Mouse (Mus musculus) heart, embryonic 14.5 days (tissue): Measurements from ENCODE around the gene Arl5a. TPM values are rescaled to one million over a fixed set of nuclear protein-coding genes. Genes with fewer than 3 reads are reported as not detected.
A peak's percentile ranks its signal among the peaks of the same experiment; 100 is the strongest.

ENCODE experiments used
- ATAC-seq: fragments of 200-750 bp; cut with Nextera tagmentation; 2 replicates; pipeline ENCODE4 v1.8.0; 2017; ENCODE audit warnings: low read depth, moderate TSS enrichment; ENCODE audit not compliant: insufficient number of reproducible peaks, insufficient read depth, low FRiP score
- H3K27ac ChIP-seq, 2 experiments: fragments of 200-500 bp in 1 of 2; fragments of 300-500 bp in 1 of 2; sonication (generic) in 1 of 2; replicated peaks in 1 of 2; 2 replicates each; pipeline ENCODE4 v1.5.1; 2012 to 2014; ENCODE audit warnings: low read depth in 2 of 2, low read length in 2 of 2, control low read depth in 1 of 2, mild to moderate bottlenecking in 1 of 2, mixed read lengths in 1 of 2; ENCODE audit not compliant: control insufficient read depth in 1 of 2, insufficient read depth in 1 of 2
- H3K27me3 ChIP-seq: fragments of 300-500 bp; sonication (generic); 2 replicates; pipeline ENCODE4 v1.6.1; 2014; ENCODE audit warnings: mild to moderate bottlenecking, low read length, control low read depth; ENCODE audit not compliant: control insufficient read depth, insufficient read depth
- H3K36me3 ChIP-seq: fragments of 300-500 bp; sonication (generic); 2 replicates; pipeline ENCODE4 v1.6.1; 2014; ENCODE audit warnings: mild to moderate bottlenecking, control low read depth, low read length, mixed read lengths; ENCODE audit not compliant: control insufficient read depth, insufficient read depth
- H3K4me1 ChIP-seq, 2 experiments: fragments of 200-500 bp in 1 of 2; fragments of 300-500 bp in 1 of 2; sonication (generic) in 1 of 2; 2 replicates each; pipeline ENCODE4 v1.6.1; 2012 to 2014; ENCODE audit warnings: low read length in 2 of 2, control low read depth in 1 of 2, mixed read lengths in 1 of 2; ENCODE audit not compliant: control insufficient read depth in 2 of 2, insufficient read depth in 2 of 2
- H3K4me2 ChIP-seq: fragments of 300-500 bp; sonication (generic); 2 replicates; pipeline ENCODE4 v1.6.1; 2014; ENCODE audit warnings: mild to moderate bottlenecking, low read length
- H3K4me3 ChIP-seq, 2 experiments: fragments of 200-500 bp in 1 of 2; fragments of 300-500 bp in 1 of 2; sonication (generic) in 1 of 2; 2 replicates each; pipeline ENCODE4 v1.5.1; 2012 to 2014; ENCODE audit warnings: low read length in 2 of 2, mild to moderate bottlenecking in 2 of 2, control low read depth in 1 of 2, low read depth in 1 of 2, moderate library complexity in 1 of 2; ENCODE audit not compliant: control insufficient read depth in 1 of 2, insufficient read depth in 1 of 2
- H3K9ac ChIP-seq: fragments of 300-500 bp; sonication (generic); 2 replicates; pipeline ENCODE4 v1.6.1; 2014; ENCODE audit warnings: mild to moderate bottlenecking, low read length
- H3K9me3 ChIP-seq: fragments of 300-500 bp; sonication (generic); 2 replicates; pipeline ENCODE4 v1.6.1; 2016; ENCODE audit warnings: low read length, control low read depth; ENCODE audit not compliant: control insufficient read depth
- WGBS: fragments of 180-500 bp; shearing (Covaris S2); extraction: QIAGEN DNeasy Blood & Tissue Kit; methylation state at CpG from one replicate; pipeline ENCODE4 v1.1.7; 2014; 5-methylcytosine and 5-hydroxymethylcytosine counted together
- polyA plus RNA-seq: library from polyadenylated mRNA; unstranded; fragments of >200 nt; fragmentation: Nextera tagmentation; extraction: Ambion mirVana; gene quantifications from 2 replicates; pipeline ENCODE4 v1.2.1, GENCODE M21; 2014

The Arl5a gene
- 86.0 and 89.2 TPM in 2 replicates for polyA plus RNA-seq

- ATAC-seq = peak; percentile 96
- peaks cover 12 to 32% of the 10 kb centered on the region in 2 experiments for H3K4me1 ChIP-seq
- H3K27me3 ChIP-seq = no peaks in the 10 kb centered on the region
- H3K9ac ChIP-seq = peak within 1 kb of the TSS; percentile 98
- peak within 1 kb of the TSS; percentile 88 to 90 for H3K27ac ChIP-seq
- H3K4me2 ChIP-seq = peak within 1 kb of the TSS; percentile 77
- H3K9me3 ChIP-seq = no peaks in the 10 kb centered on the region
- peak within 1 kb of the TSS; percentile 97 to 100 for H3K4me3 ChIP-seq
- no peaks in the 10 kb centered on the region for H3K36me3 ChIP-seq
- under 1% methylated on average over 57 of the region's 57 CpGs for WGBS
Observed at GRCm38 (mm10) chr2:52424747-52425522, at the start of gene Arl5a. Arl5a (minus strand) TSS chr2:52424901.

- WGBS = 23% methylated on average over 4 of the region's 4 CpGs
- Histone ChIP-seq H3K9me3 (no peaks in the 10 kb centered on the region), H3K4me1 (peaks cover 4 to 9% of the 10 kb centered on the region in 2 experiments; a peak in 3 of 4 replicates), H3K4me2 (no peak overlapping the region), H3K9ac (no peak overlapping the region), H3K27ac (no peak overlapping the region; a peak in 1 of 4 replicates), H3K4me3 (no peak overlapping the region), H3K27me3 (no peaks in the 10 kb centered on the region), H3K36me3 (no peaks in the 10 kb centered on the region)
- peak; percentile 31; the same call in 1 of the 2 replicates for ATAC-seq
Observed at GRCm38 (mm10) chr2:52471545-52472291, 47.0 kb upstream of the Arl5a start.

- no peaks in the 10 kb centered on the region for H3K9me3 ChIP-seq
- H3K4me1 ChIP-seq = peaks cover 4 to 9% of the 10 kb centered on the region in 2 experiments; a peak in 3 of 4 replicates
- H3K36me3 ChIP-seq = no peaks in the 10 kb centered on the region
- ATAC-seq = no peak
- no peak overlapping the region for H3K4me2 ChIP-seq
- no peak overlapping the region for H3K9ac ChIP-seq
- WGBS = 76% methylated on average over 4 of the region's 4 CpGs
- H3K4me3 ChIP-seq = no peak overlapping the region
- no peak overlapping the region for H3K27ac ChIP-seq
- H3K27me3 ChIP-seq = no peaks in the 10 kb centered on the region
Observed at GRCm38 (mm10) chr2:52470044-52470560, 45.4 kb upstream of the Arl5a start.

- Histone ChIP-seq H3K27me3 (no peaks in the 10 kb centered on the region), H3K4me3 (no peak overlapping the region), H3K4me2 (no peak overlapping the region), H3K27ac (no peak overlapping the region), H3K36me3 (no peaks in the 10 kb centered on the region), H3K9ac (no peak overlapping the region), H3K4me1 (peaks cover 4 to 9% of the 10 kb centered on the region in 2 experiments; a peak in 3 of 4 replicates), H3K9me3 (no peaks in the 10 kb centered on the region)
- 60% methylated on average over 6 of the region's 6 CpGs for WGBS
- no peak for ATAC-seq
Observed at GRCm38 (mm10) chr2:52467629-52468028, 42.9 kb upstream of the Arl5a start.

- no peak overlapping the region for H3K27ac ChIP-seq
- no peak overlapping the region for H3K4me3 ChIP-seq
- H3K36me3 ChIP-seq = no peaks in the 10 kb centered on the region
- no peak for ATAC-seq
- H3K27me3 ChIP-seq = no peaks in the 10 kb centered on the region
- no peak overlapping the region for H3K4me2 ChIP-seq
- H3K9ac ChIP-seq = no peak overlapping the region
- no peaks in the 10 kb centered on the region for H3K9me3 ChIP-seq
- no peaks in the 10 kb centered on the region for H3K4me1 ChIP-seq
- 87% methylated on average over 12 of the region's 12 CpGs for WGBS
Observed at GRCm38 (mm10) chr2:52461206-52461967, 36.7 kb upstream of the Arl5a start.

GRCm38 (mm10) chr2:52455606-52456479 is 31.1 kb upstream of the Arl5a start:
- peaks cover 2 to 6% of the 10 kb centered on the region in 2 experiments; a peak in 1 of 4 replicates for H3K4me1 ChIP-seq
- H3K27me3 ChIP-seq = no peaks in the 10 kb centered on the region
- no peak overlapping the region for H3K27ac ChIP-seq
- H3K9me3 ChIP-seq = no peaks in the 10 kb centered on the region
- no peak for ATAC-seq
- no peak overlapping the region for H3K9ac ChIP-seq
- no peak overlapping the region for H3K4me3 ChIP-seq
- 56% methylated on average over 7 of the region's 7 CpGs for WGBS
- H3K4me2 ChIP-seq = no peak overlapping the region
- no peaks in the 10 kb centered on the region for H3K36me3 ChIP-seq
